Comparison of ENCODE assay signal across 9 mouse cellular contexts in genomic region chr1:135811016-135811646, GRCm38 (mm10). TPM values are rescaled to one million over a fixed set of nuclear protein-coding genes. Genes with fewer than 3 reads are reported as not detected.
A peak's percentile ranks its signal among the peaks of the same experiment; 100 is the strongest.
DNase-seq lines count a peak whose midpoint lies in the region; ATAC-seq and TF ChIP-seq lines count a peak whose summit lies in the region.
"Had no signal": no experiment of that assay in that cellular context is flagged by ENCODE, and none has a peak within 500 bp of the region (broad histone marks: within the 10 kb centered on the region; RNA-seq: fewer than 3 reads in every experiment).

No protein-coding gene starts in this region.

- ATAC-seq in forebrain, embryonic 11.5 days (replicated peaks; ENCODE audit: low FRiP score), result 0 out of 2 replicates have a peak, but pooled peaks have one; percentile 42
- ATAC-seq in forebrain, embryonic 16.5 days, result no peak
- peak; percentile 24 for ATAC-seq in intestine, postnatal 0 days
- ATAC-seq: Patski had no signal

- DNase-seq in forebrain, embryonic 11.5 days (ENCODE audit: low spot score), result peak; percentile 89
- peak; percentile 96 for DNase-seq in heart, adult 11 months
- peak; percentile 83 for DNase-seq in left cerebral cortex, postnatal 4 days
- DNase-seq in monocyte, adult 2 months (ENCODE audit: low read depth in 1 of 2, low spot score in 2 of 2), result peak; percentile 30 to 54
- peak; percentile 62 to 65 for DNase-seq in spleen, postnatal 36 days (ENCODE audit: low spot score in 2 of 2)

- H3K9ac ChIP-seq in forebrain, embryonic 11.5 days (ENCODE audit: low read length), result no peak overlapping the region
- no peak overlapping the region for H3K9ac ChIP-seq in forebrain, embryonic 16.5 days (replicated peaks; ENCODE audit: low read depth, low read length)
- H3K9ac ChIP-seq in intestine, postnatal 0 days (ENCODE audit: low read depth, low read length), result no peak overlapping the region

- H3K9me3 ChIP-seq in forebrain, embryonic 11.5 days (ENCODE audit: control insufficient read depth, low read length), result no peaks in the 10 kb centered on the region
- no peaks in the 10 kb centered on the region for H3K9me3 ChIP-seq in forebrain, embryonic 16.5 days (ENCODE audit: control insufficient read depth, low read length)
- no peaks in the 10 kb centered on the region for H3K9me3 ChIP-seq in intestine, postnatal 0 days (ENCODE audit: control insufficient read depth)

- H3K4me3 ChIP-seq in forebrain, embryonic 11.5 days (ENCODE audit: low read depth, low read length), result no peak overlapping the region
- no peak overlapping the region for H3K4me3 ChIP-seq in forebrain, embryonic 16.5 days (replicated peaks; ENCODE audit: low read length)
- no peak overlapping the region for H3K4me3 ChIP-seq in cortical plate, adult 2 months (ENCODE audit: insufficient read depth, low read length)
- H3K4me3 ChIP-seq in intestine, postnatal 0 days (ENCODE audit: low read depth, low read length), result no peak overlapping the region

- intact Hi-C loops in left cerebral cortex, postnatal 4 days (cut with DNase I), result no loop called here

- no peaks in the 10 kb centered on the region for H3K36me3 ChIP-seq in forebrain, embryonic 11.5 days (ENCODE audit: control insufficient read depth, insufficient read depth, low read length)
- no peaks in the 10 kb centered on the region for H3K36me3 ChIP-seq in forebrain, embryonic 16.5 days (ENCODE audit: control insufficient read depth, insufficient read depth)
- no peaks in the 10 kb centered on the region for H3K36me3 ChIP-seq in intestine, postnatal 0 days (ENCODE audit: control insufficient read depth, insufficient read depth)

- H3K4me1 ChIP-seq in forebrain, embryonic 11.5 days (replicated peaks; ENCODE audit: control insufficient read depth, insufficient read depth, low read length), result no peaks in the 10 kb centered on the region
- H3K4me1 ChIP-seq in forebrain, embryonic 16.5 days (replicated peaks; ENCODE audit: control insufficient read depth, insufficient read depth, low read length), result peaks cover 8% of the 10 kb centered on the region
- no peaks in the 10 kb centered on the region for H3K4me1 ChIP-seq in cortical plate, adult 2 months (ENCODE audit: control insufficient read depth, insufficient read depth, low read length)
- H3K4me1 ChIP-seq in intestine, postnatal 0 days (replicated peaks; ENCODE audit: control insufficient read depth, insufficient read depth, low read length), result peaks cover 30% of the 10 kb centered on the region; the same call in 1 of the 2 replicates

- no peak for TF ChIP-seq POLR2A in cortical plate, adult 2 months (IDR thresholded peaks at IDR 0.05; ENCODE audit: extremely low read depth, insufficient read depth, low read length)

- 36% methylated on average over 7 of the region's 7 CpGs for WGBS in forebrain, embryonic 11.5 days
- 37% methylated on average over 7 of the region's 7 CpGs for WGBS in forebrain, embryonic 16.5 days
- 27% methylated on average over 7 of the region's 7 CpGs for WGBS in intestine, postnatal 0 days

- peak; percentile 89 for TF ChIP-seq CTCF in cortical plate, adult 2 months (IDR thresholded peaks at IDR 0.05; ENCODE audit: extremely low read depth, insufficient read depth, low read length)
- peak; percentile 97 for TF ChIP-seq CTCF in intestine, postnatal 0 days (IDR thresholded peaks at IDR 0.05; ENCODE audit: low read depth)

- no peak overlapping the region for H3K4me2 ChIP-seq in forebrain, embryonic 11.5 days (ENCODE audit: low read depth, low read length, severe bottlenecking)
- no peak overlapping the region for H3K4me2 ChIP-seq in forebrain, embryonic 16.5 days (ENCODE audit: low read length)
- 0 out of 2 replicates have a peak overlapping the region, but pooled peaks have one; percentile 2 for H3K4me2 ChIP-seq in intestine, postnatal 0 days (replicated peaks; ENCODE audit: low read depth)

- H3K27ac ChIP-seq in forebrain, embryonic 11.5 days (ENCODE audit: low read depth, low read length), result no peak overlapping the region
- no peak overlapping the region for H3K27ac ChIP-seq in forebrain, embryonic 16.5 days (ENCODE audit: low read length)
- H3K27ac ChIP-seq in cortical plate, adult 2 months (ENCODE audit: insufficient read depth, low read length), result no peak overlapping the region
- H3K27ac ChIP-seq in intestine, postnatal 0 days (ENCODE audit: low read depth, low read length), result peak overlapping the region; percentile 89

- H3K27me3 ChIP-seq in forebrain, embryonic 11.5 days (ENCODE audit: control insufficient read depth, insufficient read depth, low read length), result peaks cover under 1% of the 10 kb centered on the region; the same call in 1 of the 2 replicates
- no peaks in the 10 kb centered on the region for H3K27me3 ChIP-seq in forebrain, embryonic 16.5 days (replicated peaks; ENCODE audit: control insufficient read depth, insufficient read depth, low read length)
- no peaks in the 10 kb centered on the region for H3K27me3 ChIP-seq in intestine, postnatal 0 days (replicated peaks; ENCODE audit: control insufficient read depth, insufficient read depth, low read length)
- H3K27me3 ChIP-seq: Patski had no signal

RNA-seq across cellular contexts. Expression of gene Lad1, which starts 7.3 kb away (rescaled TPM):
- polyA plus RNA-seq in forebrain, embryonic 11.5 days (2014; fragmentation: Nextera tagmentation; extraction: Ambion mirVana), result 0.47 and 0.65 TPM in 2 replicates
- polyA plus RNA-seq in forebrain, embryonic 16.5 days (2015; fragmentation: Nextera tagmentation; extraction: Ambion mirVana), result 0.31 and 0.44 TPM in 2 replicates
- polyA plus RNA-seq in cortical plate, adult 2 months (2012; rRNA removed), result 2.9 and 3.0 TPM in 2 replicates
- 208 and 224 TPM in 2 replicates for polyA plus RNA-seq in intestine, postnatal 0 days (2015; fragmentation: Nextera tagmentation; extraction: Ambion mirVana)
- total RNA-seq in left cerebral cortex, postnatal 4 days (2021), result under 1 TPM; 0.64 to 0.86 TPM

RNA-seq across cellular contexts. Expression of gene Tnnt2, which starts 25.0 kb away (rescaled TPM):
- 0.25 TPM in 1 of 2 replicates, not detected in the other for polyA plus RNA-seq in forebrain, embryonic 11.5 days (2014; fragmentation: Nextera tagmentation; extraction: Ambion mirVana)
- 0.60 and 0.63 TPM in 2 replicates for polyA plus RNA-seq in forebrain, embryonic 16.5 days (2015; fragmentation: Nextera tagmentation; extraction: Ambion mirVana)
- polyA plus RNA-seq in cortical plate, adult 2 months (2012; rRNA removed), result 15.4 and 16.2 TPM in 2 replicates
- 56.8 and 73.9 TPM in 2 replicates for polyA plus RNA-seq in intestine, postnatal 0 days (2015; fragmentation: Nextera tagmentation; extraction: Ambion mirVana)
- total RNA-seq in left cerebral cortex, postnatal 4 days (2021), result under 1 TPM; 0.62 to 0.85 TPM

RNA-seq across cellular contexts. Expression of gene Tnni1, which starts 31.9 kb away (rescaled TPM):
- 0.65 and 1.1 TPM in 2 replicates for polyA plus RNA-seq in forebrain, embryonic 11.5 days (2014; fragmentation: Nextera tagmentation; extraction: Ambion mirVana)
- polyA plus RNA-seq in forebrain, embryonic 16.5 days (2015; fragmentation: Nextera tagmentation; extraction: Ambion mirVana), result 0.88 TPM in 1 of 2 replicates, not detected in the other
- polyA plus RNA-seq in cortical plate, adult 2 months (2012; rRNA removed), result 17.4 and 18.8 TPM in 2 replicates
- polyA plus RNA-seq in intestine, postnatal 0 days (2015; fragmentation: Nextera tagmentation; extraction: Ambion mirVana), result 3.1 and 4.1 TPM in 2 replicates
- not detected for total RNA-seq in left cerebral cortex, postnatal 4 days (2021)

RNA-seq across cellular contexts. Expression of gene Phlda3, which starts 45.2 kb away (rescaled TPM):
- polyA plus RNA-seq in forebrain, embryonic 11.5 days (2014; fragmentation: Nextera tagmentation; extraction: Ambion mirVana), result 21.5 and 24.2 TPM in 2 replicates
- 17.3 and 19.9 TPM in 2 replicates for polyA plus RNA-seq in forebrain, embryonic 16.5 days (2015; fragmentation: Nextera tagmentation; extraction: Ambion mirVana)
- polyA plus RNA-seq in cortical plate, adult 2 months (2012; rRNA removed), result 55.8 and 57.3 TPM in 2 replicates
- polyA plus RNA-seq in intestine, postnatal 0 days (2015; fragmentation: Nextera tagmentation; extraction: Ambion mirVana), result 22.0 and 22.5 TPM in 2 replicates
- total RNA-seq in left cerebral cortex, postnatal 4 days (2021), result 10 to 100 TPM; 11.2 to 12.9 TPM

Comparison
In these comparisons a context has a peak if more than half of its experiments do, and no peak if none do; other contexts are left out.
1. DNase-seq: peak in every context shown above with its lines; median percentile 96 in heart, adult 11 months; 89 in forebrain, embryonic 11.5 days; 83 in left cerebral cortex, postnatal 4 days; 64 in spleen, postnatal 36 days; 42 in monocyte, adult 2 months.
2. RNA of gene Lad1, which starts 7.3 kb away (polyA plus RNA-seq): 208 to 224 TPM in intestine, postnatal 0 days; 2.9 to 3.0 TPM in cortical plate, adult 2 months, 0.47 to 0.65 TPM in forebrain, embryonic 11.5 days and 0.31 to 0.44 TPM in forebrain, embryonic 16.5 days; every median in the first group is over 10 times any median in the second.
3. RNA of gene Tnnt2, which starts 25.0 kb away (polyA plus RNA-seq): 56.8 to 73.9 TPM in intestine, postnatal 0 days and 15.4 to 16.2 TPM in cortical plate, adult 2 months; 0.60 to 0.63 TPM in forebrain, embryonic 16.5 days and 0.25 TPM in forebrain, embryonic 11.5 days; every median in the first group is over 10 times any median in the second.